Mouse (Mus musculus): ENCODE measurements around the gene Kif13a.

Kif13a gene

GRCm38 (mm10) chr13:46727038-46727836 lies 202.4 kb downstream of the Kif13a start:
- peak; percentile 17 for DNase-seq (ENCODE audit: low spot score)

DNA sequence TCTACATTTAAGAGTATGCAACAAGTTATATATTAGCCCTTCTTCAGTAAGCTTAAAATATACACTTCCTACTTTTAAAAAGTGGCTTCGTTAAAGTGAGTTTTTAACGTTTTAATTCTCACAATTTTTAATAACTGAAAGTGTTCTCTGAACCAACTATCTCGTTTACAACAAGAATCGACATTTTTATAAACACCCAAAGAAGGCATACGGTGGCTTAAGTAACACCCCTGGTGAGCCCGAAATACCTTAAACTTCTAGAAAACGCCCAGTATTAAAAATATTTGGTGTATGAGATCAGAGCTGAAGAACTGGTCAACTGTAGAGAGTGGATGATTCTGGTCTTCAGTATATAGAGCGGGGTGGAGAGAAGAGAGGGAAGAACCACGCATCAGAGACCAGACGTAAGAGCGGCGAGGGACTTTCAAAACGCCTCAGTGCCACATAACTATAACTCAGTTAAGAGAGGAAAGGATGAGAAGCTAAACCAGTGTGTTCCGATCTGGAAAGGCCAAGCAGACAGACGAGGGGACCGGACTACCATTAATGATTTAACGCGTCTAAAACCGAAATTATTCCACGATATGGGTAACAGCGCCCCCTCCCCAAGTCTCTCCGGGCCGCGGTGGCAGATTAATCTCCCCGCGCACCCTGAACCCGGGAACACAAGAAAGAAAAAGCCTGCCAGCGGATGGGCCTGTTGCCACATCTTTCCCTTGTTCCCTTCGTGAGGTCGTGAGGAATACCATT lies 203.2 kb downstream of the Kif13a start:
- DNase-seq (ENCODE audit: low spot score): no peak

GRCm38 (mm10) chr13:46725227-46725626 lies 204.4 kb downstream of the Kif13a start:
- DNase-seq (ENCODE audit: low spot score): no peak

DNA sequence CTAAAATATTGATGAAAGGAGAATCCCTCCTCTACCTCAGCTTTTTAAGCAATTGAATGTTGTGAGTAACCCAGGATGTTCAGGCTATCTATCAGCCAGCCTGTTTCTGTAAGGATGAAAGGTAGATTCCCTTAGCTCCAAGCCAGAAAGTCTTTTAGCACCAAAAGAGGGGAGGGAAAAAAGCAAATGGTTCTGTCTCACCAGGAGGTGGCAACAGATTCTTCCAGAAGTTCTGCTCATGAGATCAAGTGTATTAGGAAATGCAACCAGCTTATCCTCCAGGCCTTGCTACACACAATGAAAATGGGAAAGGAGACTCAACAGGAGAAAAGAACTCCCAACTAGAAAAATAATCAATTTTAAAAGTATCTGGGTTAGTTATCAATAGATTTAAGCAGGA lies 205.3 kb downstream of the Kif13a start:
- DNase-seq (ENCODE audit: low spot score): no peak

GRCm38 (mm10) chr13:46721009-46721408 lies 208.7 kb downstream of the Kif13a start:
- no peak for DNase-seq (ENCODE audit: low spot score)

DNA sequence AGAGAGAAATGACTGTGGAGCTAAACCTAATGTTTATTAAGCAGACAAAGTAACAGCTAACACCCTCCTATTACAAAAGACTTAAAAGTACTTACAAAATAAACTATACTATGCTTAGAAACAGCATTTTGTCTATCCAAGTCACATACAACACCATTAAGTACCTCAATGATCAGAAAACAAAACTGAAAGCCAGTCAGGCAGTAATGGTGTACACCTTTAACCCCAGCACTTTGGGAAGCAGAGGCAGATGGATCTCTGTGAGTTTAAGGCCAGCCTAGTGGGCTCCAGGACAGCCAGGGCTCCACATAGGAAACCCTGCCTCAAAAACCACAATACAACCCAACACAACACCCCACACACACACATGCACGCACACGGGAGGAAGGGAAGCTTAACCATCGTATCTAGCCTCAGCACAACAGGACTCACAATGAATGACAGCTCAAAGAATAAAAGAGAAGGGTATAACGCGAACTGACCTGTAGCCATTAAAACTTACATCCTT lies 210.7 kb downstream of the Kif13a start:
- no peak for DNase-seq (ENCODE audit: low spot score)

GRCm38 (mm10) chr13:46715976-46716639 lies 213.6 kb downstream of the Kif13a start:
- DNase-seq (ENCODE audit: low spot score): no peak

DNA sequence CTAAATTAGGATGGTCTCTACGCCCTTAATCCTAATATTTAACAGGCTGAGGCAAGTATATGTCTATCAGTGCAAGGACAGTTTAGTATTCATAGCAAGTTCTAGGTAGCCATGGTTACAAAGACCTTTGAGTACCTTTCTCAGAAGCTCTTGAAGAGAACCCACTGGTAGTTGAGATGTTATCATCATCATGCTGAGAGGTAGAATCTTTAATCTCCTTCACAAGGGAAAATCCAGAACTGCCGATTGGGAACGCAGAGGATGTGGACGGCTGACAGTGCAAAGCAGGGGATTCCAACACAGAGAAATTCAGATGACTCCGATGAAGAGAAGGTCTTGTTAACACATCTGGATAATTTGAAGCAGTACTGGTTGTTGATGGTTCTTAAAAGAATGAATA lies 216.2 kb downstream of the Kif13a start:
- DNase-seq (ENCODE audit: low spot score): no peak

GRCm38 (mm10) chr13:46703138-46703537 lies 226.5 kb downstream of the Kif13a start:
- DNase-seq (ENCODE audit: low spot score): no peak

DNA sequence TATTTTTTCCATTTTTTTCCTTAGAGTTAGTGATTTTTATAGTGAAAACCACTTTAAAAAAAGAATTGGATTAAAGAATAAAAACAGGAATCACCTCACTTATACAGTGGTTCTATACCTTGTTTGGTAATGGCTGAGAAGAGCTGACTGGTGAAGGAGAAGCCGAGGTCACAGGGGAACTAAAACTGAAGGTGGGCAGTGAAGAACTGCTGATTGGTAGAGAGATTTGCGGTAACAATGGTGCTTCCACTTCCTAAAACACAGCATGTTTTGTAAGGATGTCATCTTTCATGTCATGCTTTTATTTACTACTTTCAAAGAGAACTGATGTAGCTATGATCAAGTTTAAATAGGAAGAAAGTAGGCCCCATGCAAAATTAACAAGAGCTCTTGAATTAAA lies 228.2 kb downstream of the Kif13a start:
- DNase-seq (ENCODE audit: low spot score): no peak

- no peak for DNase-seq (ENCODE audit: low spot score)
Measured at GRCm38 (mm10) chr13:46699372-46699771, 230.3 kb downstream of the Kif13a start.

All from urinary bladder, postnatal 10 days (tissue).